Mouse (Mus musculus): ENCODE measurements around the gene E130114P18Rik. TPM values are rescaled to one million over a fixed set of nuclear protein-coding genes. Genes with fewer than 3 reads are reported as not detected.

Gene E130114P18Rik
- 22.0 and 30.7 TPM in 2 replicates for polyA plus RNA-seq (2015; fragmentation: Nextera tagmentation; extraction: Ambion mirVana)

DNA sequence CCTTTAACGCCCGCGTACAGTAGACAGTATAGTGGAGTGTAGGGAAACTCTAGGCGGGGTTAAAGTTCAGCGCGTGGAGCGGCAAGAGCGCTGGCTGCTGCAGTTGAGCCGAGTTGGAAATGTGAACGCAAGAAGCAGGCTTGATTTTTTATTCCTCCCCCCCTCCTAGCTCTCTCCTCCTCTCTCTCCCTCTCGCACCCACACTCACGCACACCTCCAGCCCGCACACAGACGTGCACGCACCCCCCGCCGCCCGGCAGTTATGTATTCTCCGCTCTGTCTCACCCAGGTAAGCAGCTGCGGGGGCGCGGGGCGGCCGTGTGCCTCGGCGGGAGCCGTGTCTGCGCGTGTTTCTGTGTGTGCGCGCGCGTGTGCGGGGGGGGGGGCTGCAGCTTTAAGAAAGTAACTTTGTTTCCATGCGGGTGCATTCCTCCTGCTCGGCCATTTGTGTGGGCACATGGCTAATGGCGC lies at the start of gene E130114P18Rik:
Gene E130114P18Rik, minus strand, starts transcription at position 373 of the 471 bp plus-strand sequence.
- peaks cover 44% of the 10 kb centered on the region for H3K4me1 ChIP-seq (replicated peaks)
- peak; percentile 81 for ATAC-seq (ENCODE audit: low read depth)
- peak within 1 kb of the TSS; percentile 95 for H3K27ac ChIP-seq (replicated peaks)
- H3K27me3 ChIP-seq: peaks cover 17% of the 10 kb centered on the region
- peak within 1 kb of the TSS; percentile 85 for H3K4me2 ChIP-seq
- peaks cover 2% of the 10 kb centered on the region; the same call in 1 of the 2 replicates for H3K36me3 ChIP-seq
- peak within 1 kb of the TSS; percentile 99 for H3K9ac ChIP-seq
- peak within 1 kb of the TSS; percentile 91 for H3K4me3 ChIP-seq
- H3K9me3 ChIP-seq: no peaks in the 10 kb centered on the region
- 1% methylated on average over 36 of the region's 37 CpGs for WGBS

DNA sequence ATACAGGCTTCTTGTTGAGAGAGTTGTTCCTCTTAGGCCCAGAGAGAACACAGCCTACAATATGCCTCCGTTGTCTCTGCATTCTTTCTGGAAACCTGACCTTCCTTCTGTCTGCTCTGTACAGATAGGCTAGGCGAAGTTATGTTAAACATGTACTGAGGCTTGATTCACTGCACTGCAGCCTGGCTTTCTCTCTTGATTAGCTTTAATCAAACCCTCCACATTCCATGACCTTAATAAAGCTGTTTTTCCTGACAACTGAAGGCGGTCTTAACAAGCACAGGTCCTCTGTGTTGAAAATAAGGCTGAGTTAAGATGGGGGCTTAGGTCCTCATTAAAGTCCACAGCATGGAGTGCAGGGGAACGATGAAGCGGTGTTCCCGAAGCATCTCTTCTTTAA lies 49.2 kb upstream of the E130114P18Rik start:
- Histone ChIP-seq H3K4me2 (no peak overlapping the region), H3K9ac (no peak overlapping the region), H3K4me3 (no peak overlapping the region), H3K4me1 (replicated peaks) (peaks cover 62% of the 10 kb centered on the region), H3K27ac (replicated peaks) (no peak overlapping the region), H3K27me3 (no peaks in the 10 kb centered on the region), H3K9me3 (no peaks in the 10 kb centered on the region), H3K36me3 (no peaks in the 10 kb centered on the region)
- WGBS: 61% methylated on average over 6 of the region's 6 CpGs
- ATAC-seq (ENCODE audit: low read depth): no peak

DNA sequence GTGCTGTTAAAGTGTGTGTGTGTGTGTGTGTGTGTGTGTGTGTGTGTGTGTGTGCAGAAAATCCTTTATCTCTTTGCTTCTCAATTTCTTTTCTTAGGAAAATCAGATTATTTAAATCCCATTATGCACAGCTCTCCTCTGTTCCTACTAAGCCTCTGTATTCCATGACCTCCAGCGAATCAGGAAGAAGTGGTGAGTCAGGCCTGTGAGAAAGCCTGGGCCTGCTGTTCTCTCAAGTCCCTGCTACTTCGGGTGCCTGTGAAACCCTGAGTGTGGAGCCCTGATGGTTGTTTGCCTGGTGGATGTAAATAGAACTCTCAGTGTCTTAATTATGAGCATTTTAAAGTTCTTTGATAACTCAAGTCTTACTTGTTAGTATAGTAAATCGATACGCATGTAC lies 48.0 kb upstream of the E130114P18Rik start:
- Histone ChIP-seq H3K9me3 (no peaks in the 10 kb centered on the region), H3K9ac (no peak overlapping the region), H3K4me1 (replicated peaks) (peaks cover 62% of the 10 kb centered on the region), H3K4me3 (no peak overlapping the region), H3K27ac (replicated peaks) (no peak overlapping the region), H3K36me3 (no peaks in the 10 kb centered on the region), H3K27me3 (no peaks in the 10 kb centered on the region), H3K4me2 (no peak overlapping the region)
- WGBS: 83% methylated on average over 4 of the region's 4 CpGs
- no peak for ATAC-seq (ENCODE audit: low read depth)

DNA sequence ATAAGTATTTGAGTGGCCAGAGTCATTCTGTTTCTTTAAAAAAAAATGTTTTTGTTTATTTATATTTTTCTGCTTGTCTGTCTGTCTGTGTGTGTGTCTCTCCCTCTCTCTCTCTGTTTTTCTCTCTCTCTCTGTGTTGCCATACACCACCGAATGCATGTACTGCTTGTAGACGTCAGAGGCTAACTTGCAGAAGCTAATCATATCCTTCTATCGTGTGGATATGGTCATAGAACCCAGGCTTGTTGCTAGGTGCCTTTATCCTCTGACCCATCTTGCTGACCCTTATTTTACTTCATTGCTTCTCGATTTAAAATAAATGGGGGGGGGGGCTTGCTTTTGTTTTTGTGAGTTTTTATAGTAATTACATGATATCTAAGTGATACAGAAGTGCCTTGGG lies 47.6 kb upstream of the E130114P18Rik start:
- Histone ChIP-seq H3K27me3 (no peaks in the 10 kb centered on the region), H3K4me3 (no peak overlapping the region), H3K27ac (replicated peaks) (no peak overlapping the region), H3K9ac (no peak overlapping the region), H3K9me3 (no peaks in the 10 kb centered on the region), H3K36me3 (no peaks in the 10 kb centered on the region), H3K4me2 (no peak overlapping the region), H3K4me1 (replicated peaks) (peaks cover 62% of the 10 kb centered on the region)
- 68% methylated on average over 4 of the region's 4 CpGs for WGBS
- ATAC-seq (ENCODE audit: low read depth): no peak

DNA sequence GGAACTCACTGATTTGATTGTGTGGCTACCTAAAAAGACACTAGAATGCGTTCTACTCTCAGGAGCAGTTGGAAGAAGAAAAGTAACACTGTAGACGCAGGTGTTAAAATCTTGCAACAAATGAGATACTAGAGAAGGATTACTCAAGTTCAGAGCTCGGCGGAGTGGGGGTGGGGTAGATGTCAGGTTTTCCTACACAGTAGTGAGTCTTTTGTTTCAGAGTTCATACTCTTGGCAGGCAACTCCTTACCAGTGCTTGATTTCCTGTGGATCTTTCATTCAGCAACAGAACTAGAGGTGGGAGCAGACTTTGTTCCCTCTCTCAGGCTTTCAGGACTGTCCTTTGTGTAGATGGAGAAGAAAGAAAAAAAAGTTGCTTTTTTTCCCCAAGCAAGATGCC lies 46.6 kb upstream of the E130114P18Rik start:
- Histone ChIP-seq H3K36me3 (no peaks in the 10 kb centered on the region), H3K27me3 (no peaks in the 10 kb centered on the region), H3K4me1 (replicated peaks) (peaks cover 55% of the 10 kb centered on the region), H3K4me3 (no peak overlapping the region), H3K9me3 (no peaks in the 10 kb centered on the region), H3K9ac (no peak overlapping the region), H3K4me2 (no peak overlapping the region), H3K27ac (replicated peaks) (peak overlapping the region; percentile 28; the same call in 1 of the 2 replicates)
- no peak for ATAC-seq (ENCODE audit: low read depth)
- WGBS: 72% methylated on average over 4 of the region's 4 CpGs

DNA sequence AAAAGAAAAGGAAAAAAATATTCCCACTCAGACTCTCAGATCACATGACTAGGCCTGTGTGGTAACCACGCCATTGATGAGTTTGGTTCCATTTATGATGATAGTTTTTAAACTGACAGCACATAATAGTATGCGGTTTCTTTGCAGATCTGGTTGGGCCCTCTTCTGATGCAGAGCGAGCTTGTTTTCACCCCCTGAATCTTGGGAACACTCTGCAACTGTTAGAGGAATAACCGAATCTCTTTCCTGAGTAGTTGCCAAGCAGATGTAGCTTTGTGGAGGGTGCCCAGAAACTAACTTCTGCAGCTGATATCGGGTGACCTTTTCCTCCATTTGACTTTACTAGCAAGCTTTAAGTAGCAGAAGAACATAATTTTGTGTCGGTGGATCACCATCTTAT lies 45.6 kb upstream of the E130114P18Rik start:
- Histone ChIP-seq H3K27me3 (no peaks in the 10 kb centered on the region), H3K36me3 (no peaks in the 10 kb centered on the region), H3K9ac (no peak overlapping the region), H3K4me3 (no peak overlapping the region), H3K4me2 (no peak overlapping the region), H3K27ac (replicated peaks) (no peak overlapping the region), H3K9me3 (no peaks in the 10 kb centered on the region), H3K4me1 (replicated peaks) (peaks cover 56% of the 10 kb centered on the region)
- ATAC-seq (ENCODE audit: low read depth): no peak
- 86% methylated on average over 6 of the region's 6 CpGs for WGBS

DNA sequence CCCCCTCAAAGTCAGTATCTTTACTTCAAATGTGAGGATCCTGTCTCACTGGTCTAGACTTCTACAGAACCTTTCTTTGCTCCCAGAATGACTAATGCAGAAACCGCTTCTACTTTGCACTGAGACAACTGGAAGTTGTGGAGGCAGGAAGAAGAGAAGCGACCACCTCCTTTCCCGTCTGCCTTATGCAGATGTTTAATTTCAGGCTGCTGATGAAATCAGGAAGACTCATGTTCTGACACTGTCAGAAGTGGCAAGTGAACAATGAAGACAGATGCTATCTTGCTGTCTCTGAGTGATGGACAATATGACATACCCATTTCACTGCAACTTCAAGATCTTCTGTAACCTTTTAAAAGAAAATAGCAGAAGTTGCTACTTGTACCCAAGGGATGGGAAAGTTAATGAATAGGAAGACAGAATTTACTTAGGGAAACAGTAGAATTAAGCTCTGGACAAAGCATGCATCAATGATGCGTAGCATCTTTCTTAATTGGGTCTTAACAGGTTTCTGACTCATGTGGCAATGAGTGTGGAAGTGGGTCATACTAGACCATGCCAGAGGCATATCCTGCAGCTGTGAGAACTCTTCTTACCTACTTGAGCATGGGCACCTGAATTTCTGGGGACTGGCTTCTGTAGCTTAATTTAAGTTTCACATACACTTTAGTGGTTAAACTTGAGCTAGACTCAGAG lies 43.8 kb upstream of the E130114P18Rik start:
- Histone ChIP-seq H3K27ac (replicated peaks) (no peak overlapping the region), H3K36me3 (no peaks in the 10 kb centered on the region), H3K4me1 (replicated peaks) (peaks cover 43% of the 10 kb centered on the region), H3K9me3 (no peaks in the 10 kb centered on the region), H3K9ac (no peak overlapping the region), H3K4me2 (no peak overlapping the region), H3K27me3 (no peaks in the 10 kb centered on the region), H3K4me3 (no peak overlapping the region)
- no peak for ATAC-seq (ENCODE audit: low read depth)
- 87% methylated on average over 4 of the region's 4 CpGs for WGBS

DNA sequence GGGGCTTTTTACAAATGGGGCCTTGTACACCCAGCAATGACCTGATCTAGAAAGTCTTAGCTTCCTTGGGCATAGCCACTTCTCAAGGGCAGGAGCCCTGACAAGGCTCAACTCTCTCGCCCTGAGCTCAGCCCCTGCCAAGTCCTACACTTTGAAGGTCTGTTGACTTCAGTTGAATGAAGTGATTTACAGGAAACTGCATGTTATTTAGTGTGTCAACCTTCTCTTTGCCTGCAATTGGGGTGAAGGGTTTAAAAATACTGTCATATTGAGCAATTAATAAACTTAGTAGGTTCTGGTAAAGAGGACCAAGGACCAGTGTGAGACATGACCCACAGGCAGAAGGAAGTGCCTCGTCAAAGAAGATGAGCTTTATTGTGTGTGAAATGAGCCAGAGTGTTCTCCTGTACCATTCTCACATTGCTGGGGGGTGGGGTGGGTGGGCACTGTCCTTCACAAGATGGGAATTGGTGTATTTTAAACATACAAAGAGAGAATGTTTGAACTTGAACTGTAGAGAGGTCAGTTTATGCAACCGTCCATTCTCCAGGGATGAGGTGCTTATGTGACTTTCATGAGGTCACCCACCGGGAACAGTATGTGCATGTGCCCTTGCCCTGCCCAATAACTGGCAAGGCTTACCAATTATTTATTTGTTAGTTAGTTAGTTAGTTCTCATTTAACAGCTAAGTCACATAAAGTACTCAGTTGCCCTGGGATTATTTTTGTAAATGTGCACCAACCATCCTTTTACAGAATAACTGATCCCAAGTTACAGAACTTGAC lies 42.8 kb upstream of the E130114P18Rik start:
- Histone ChIP-seq H3K4me3 (no peak overlapping the region), H3K9me3 (no peaks in the 10 kb centered on the region), H3K4me2 (no peak overlapping the region), H3K9ac (no peak overlapping the region), H3K27me3 (no peaks in the 10 kb centered on the region), H3K27ac (replicated peaks) (no peak overlapping the region), H3K36me3 (no peaks in the 10 kb centered on the region), H3K4me1 (replicated peaks) (peaks cover 38% of the 10 kb centered on the region)
- 79% methylated on average over 4 of the region's 4 CpGs for WGBS
- ATAC-seq (ENCODE audit: low read depth): no peak

DNA sequence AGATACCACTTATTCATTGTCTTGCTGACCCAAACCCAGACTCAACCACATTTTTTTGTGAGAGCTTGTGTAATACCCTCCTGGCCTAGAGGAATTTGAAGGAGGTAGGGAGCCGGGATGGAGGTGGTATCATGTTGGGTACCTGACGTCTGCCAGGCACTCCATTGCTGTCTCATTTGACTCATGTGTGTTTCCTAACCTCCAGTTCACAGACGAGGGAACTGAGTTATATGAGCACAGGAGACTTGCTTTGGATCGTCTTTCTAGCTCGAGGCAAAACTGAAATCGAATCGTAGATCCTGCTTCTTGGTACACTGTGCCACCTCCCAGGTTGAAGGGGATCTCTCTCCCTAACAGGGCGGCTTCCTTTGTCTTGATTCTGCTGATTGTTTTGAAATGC lies 41.2 kb upstream of the E130114P18Rik start:
- no peak overlapping the region for H3K4me2 ChIP-seq
- no peak for ATAC-seq (ENCODE audit: low read depth)
- H3K9me3 ChIP-seq: no peaks in the 10 kb centered on the region
- no peak overlapping the region for H3K9ac ChIP-seq
- no peak overlapping the region for H3K4me3 ChIP-seq
- WGBS: 82% methylated on average over 8 of the region's 8 CpGs
- H3K27me3 ChIP-seq: no peaks in the 10 kb centered on the region
- H3K36me3 ChIP-seq: no peaks in the 10 kb centered on the region
- H3K4me1 ChIP-seq (replicated peaks): peaks cover 24% of the 10 kb centered on the region
- H3K27ac ChIP-seq (replicated peaks): peak overlapping the region; percentile 33; the same call in 1 of the 2 replicates

DNA sequence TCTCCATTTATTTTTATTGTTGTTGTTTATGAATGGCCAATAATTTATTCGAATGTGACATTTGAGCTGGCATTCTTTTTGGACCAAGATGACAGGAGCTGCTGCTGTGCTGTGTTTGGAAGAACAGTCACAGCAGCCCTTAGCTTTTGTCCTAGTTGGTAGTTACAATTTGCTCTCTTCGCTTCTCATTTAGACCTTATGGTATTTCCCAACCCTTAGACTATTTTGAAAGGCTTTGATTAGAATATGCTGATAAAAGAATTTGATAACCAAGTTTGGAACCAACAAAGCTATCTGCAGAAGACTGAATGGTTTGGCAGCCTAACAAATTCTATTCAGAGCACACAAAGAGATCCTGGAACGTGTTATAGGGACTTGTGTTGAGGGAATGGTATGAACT lies 40.6 kb upstream of the E130114P18Rik start:
- Histone ChIP-seq H3K36me3 (no peaks in the 10 kb centered on the region), H3K9ac (no peak overlapping the region), H3K4me1 (replicated peaks) (peaks cover 19% of the 10 kb centered on the region), H3K27me3 (no peaks in the 10 kb centered on the region), H3K4me3 (no peak overlapping the region), H3K9me3 (no peaks in the 10 kb centered on the region), H3K4me2 (no peak overlapping the region), H3K27ac (replicated peaks) (no peak overlapping the region)
- 89% methylated on average over 3 of the region's 3 CpGs for WGBS
- no peak for ATAC-seq (ENCODE audit: low read depth)

DNA sequence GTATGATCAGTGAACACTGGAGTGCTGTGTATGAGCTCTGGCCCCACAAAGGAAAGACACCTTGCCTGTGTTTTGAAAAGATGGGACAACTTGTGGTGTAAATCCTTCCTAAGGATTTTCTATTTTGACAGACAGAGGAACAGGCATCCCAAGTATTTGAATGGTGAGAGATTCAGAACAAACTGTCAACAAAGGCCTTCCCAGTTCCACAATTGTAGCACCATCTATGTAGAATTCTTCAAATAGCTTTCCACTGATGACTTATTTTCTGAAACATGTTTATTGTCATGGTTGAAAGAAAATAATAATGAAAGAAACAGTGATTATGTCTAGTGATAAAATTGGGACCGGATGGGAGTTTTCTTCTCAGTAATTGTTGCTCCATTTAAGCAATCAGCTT lies 39.9 kb upstream of the E130114P18Rik start:
- peaks cover 12% of the 10 kb centered on the region for H3K4me1 ChIP-seq (replicated peaks)

DNA sequence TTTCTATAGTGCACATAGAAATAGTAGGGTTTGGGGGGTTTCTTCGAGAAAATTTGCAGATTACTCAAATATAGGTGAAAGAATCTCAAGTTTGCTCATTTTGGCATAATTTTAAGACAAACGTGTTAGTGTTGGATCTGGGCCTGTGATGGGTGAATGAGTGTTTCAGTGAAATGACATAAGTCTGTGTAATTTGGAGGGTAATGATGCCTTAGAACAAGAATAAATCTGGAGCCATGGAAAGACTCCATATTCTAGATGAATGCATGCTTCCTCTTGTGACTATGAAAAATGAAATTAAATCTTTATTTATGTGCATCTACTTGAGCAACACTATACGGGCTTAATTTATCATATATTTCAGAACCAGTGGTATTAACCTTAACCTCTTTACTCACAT lies 38.9 kb upstream of the E130114P18Rik start:
- no peak overlapping the region for H3K4me3 ChIP-seq

More for the DNA sequence above, 39.9 kb upstream of the E130114P18Rik start:
- H3K27me3 ChIP-seq: no peaks in the 10 kb centered on the region
- H3K9ac ChIP-seq: no peak overlapping the region
- H3K4me3 ChIP-seq: no peak overlapping the region
- no peak for ATAC-seq (ENCODE audit: low read depth)
- no peak overlapping the region for H3K27ac ChIP-seq (replicated peaks)
- no peaks in the 10 kb centered on the region for H3K9me3 ChIP-seq
- no peak overlapping the region for H3K4me2 ChIP-seq
- no peaks in the 10 kb centered on the region for H3K36me3 ChIP-seq
- 76% methylated on average over 1 of the region's 1 CpGs for WGBS

More for the DNA sequence above, 38.9 kb upstream of the E130114P18Rik start:
- no peak for ATAC-seq (ENCODE audit: low read depth)
- H3K27ac ChIP-seq (replicated peaks): no peak overlapping the region
- H3K36me3 ChIP-seq: no peaks in the 10 kb centered on the region
- no peaks in the 10 kb centered on the region for H3K9me3 ChIP-seq
- no peaks in the 10 kb centered on the region for H3K27me3 ChIP-seq
- no peak overlapping the region for H3K4me2 ChIP-seq
- peaks cover 12% of the 10 kb centered on the region for H3K4me1 ChIP-seq (replicated peaks)
- no peak overlapping the region for H3K9ac ChIP-seq
- 84% methylated on average over 3 of the region's 3 CpGs for WGBS

Data from neural tube, embryonic 13.5 days (tissue).